Mouse (Mus musculus) telencephalon, adult 2 months (tissue): ENCODE measurements around the gene Ptar1.
"Not testable (repeated sequence)": the region's sequence is repeated elsewhere in the genome, so short reads cannot be mapped to it uniquely, and the experiment has no call there.

Experiments
- DNase-seq: peaks from one replicate; pipeline ENCODE4 v3.0.0-alpha.2; 2011; ENCODE audit warnings: low read depth, low spot score

Gene Ptar1

DNA sequence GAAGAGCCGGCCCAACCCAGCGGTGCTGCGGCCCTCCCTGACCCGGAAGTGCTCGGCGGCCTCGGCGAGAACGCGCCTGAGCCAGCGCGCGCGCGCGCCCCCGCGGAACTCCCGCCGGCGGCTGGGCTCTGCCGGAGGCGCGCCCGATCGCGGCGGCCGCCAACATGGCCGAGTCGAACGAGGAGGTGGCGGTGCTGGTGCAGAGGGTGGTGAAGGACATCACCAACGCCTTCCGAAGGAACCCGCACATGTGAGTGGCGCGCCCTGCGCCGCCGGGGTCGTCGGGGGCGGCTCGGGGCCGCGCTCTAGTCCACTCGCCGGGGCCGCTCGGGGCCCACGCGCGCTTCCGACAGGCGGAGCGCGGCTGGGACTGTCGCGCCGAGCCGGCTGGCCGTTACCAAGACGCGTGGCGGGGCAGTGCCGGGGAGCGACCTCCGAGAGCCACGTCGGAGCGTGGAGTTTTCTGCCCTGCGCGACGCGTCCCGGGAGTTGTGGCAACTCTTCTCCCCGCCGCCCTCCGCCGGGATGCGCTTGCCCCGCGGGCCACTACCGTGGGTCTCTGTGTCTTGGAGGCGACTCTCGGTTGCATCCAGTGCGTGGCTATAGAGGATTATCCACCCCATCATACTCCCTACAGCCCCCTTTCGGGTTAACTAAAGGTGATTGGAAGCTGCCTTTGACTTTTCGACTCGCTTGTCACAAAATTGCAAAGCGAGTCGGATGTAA is at the start of gene Ptar1:
Gene Ptar1, plus strand, starts transcription at position 134 of the 726 bp plus-strand sequence.
- DNase-seq, result peak; percentile 56

DNA sequence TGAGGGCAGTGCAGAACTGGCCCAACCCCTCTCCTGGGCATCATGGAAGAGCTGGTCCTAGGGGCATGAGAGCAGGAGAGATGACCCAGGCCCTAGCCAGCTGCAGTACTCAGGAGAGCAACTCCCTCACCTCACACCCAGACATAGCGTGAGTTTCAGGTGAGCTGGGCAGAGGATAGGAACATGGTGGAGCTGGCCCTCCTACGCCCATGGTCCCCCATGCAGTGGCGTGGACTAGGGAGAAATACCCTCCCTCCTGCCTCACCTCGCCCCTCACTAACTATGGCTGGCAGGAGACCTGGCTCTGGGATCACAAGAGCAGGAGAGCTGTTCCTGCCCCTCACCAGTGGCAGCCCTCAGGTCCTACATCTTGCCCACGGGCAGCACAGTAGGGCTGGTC is 43.4 kb upstream of the Ptar1 start:
- no peak for DNase-seq

DNA sequence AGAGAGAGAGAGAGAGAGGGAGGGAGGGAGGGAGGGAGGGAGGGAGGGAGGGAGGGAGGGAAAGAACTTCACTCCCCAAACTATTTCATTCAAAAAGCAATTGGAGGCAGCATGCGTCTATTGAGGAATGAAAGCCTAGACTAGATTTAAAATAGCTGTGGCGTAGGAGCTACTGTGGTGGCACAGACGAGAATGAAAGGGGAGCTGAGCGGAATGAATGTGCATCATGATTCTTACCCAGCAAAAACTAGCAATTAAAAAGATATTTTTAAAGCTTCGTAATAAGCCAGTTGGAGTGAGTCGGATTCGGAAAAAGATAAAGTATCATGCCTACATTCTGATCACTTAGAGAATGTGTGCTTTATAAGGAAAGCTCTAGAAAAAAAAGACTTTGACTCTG is 41.9 kb upstream of the Ptar1 start:
- DNase-seq, result peak; percentile 86

DNA sequence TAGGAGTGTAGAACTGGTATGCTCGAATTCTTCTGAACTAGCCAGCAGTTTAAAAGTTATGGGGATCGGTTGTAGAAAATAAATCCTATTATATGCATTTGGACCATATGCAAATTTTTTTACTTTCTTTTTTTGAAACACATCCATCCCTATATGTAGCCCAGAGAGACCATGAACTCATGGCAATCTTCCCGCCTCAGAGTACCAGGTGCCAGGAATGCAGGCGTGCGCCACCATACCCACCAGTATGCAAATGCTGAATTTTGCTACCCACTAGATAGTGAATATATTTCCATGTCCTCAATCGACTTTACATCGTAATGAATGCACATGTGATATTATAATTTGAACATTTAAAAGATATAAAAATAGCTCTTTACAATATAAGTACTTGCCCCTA is 39.9 kb upstream of the Ptar1 start:
- peak; percentile 39 for DNase-seq

DNA sequence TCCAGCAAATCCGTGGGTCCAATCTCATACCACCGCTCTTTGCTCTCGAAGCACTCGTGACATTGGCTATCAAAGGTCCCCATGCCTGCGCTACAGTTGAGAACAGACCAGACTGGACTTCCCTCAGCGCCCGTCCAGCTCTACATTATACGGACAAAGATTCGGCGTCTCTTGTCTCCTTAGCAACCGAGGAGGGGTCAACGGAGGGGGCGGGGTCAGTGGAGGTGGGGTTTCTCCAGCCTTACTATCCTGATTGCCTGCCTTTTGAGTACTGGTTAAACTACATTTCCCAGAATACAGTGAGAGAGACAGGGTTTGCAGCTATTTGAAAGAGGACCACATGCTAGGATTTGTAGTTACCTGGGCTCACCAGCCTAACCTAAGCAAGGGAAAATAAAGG is 34.6 kb upstream of the Ptar1 start, which contains the start of gene 1700028P14Rik:
Gene 1700028P14Rik, minus strand, starts transcription at position 169 of the 400 bp plus-strand sequence.
- no peak for DNase-seq

DNA sequence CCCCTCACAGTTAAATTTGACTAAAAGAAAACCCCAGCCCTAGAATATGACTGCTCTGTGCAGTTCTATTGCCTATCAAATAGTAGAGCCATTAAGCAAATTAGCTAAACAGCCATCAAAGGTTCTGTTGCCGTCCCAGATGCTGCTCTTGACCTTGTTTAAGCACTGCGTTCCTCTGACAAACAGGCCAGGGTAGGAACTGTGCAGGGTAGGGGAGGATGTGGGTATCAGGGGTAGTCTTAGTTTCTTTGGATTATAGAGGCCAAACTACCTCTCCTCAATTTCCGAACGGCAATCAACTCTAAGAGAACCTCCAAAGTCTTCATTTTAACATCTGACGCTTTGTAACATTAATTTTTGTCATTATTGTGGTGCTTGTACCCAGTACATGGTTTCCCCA is 34.1 kb upstream of the Ptar1 start:
- no peak for DNase-seq

DNA sequence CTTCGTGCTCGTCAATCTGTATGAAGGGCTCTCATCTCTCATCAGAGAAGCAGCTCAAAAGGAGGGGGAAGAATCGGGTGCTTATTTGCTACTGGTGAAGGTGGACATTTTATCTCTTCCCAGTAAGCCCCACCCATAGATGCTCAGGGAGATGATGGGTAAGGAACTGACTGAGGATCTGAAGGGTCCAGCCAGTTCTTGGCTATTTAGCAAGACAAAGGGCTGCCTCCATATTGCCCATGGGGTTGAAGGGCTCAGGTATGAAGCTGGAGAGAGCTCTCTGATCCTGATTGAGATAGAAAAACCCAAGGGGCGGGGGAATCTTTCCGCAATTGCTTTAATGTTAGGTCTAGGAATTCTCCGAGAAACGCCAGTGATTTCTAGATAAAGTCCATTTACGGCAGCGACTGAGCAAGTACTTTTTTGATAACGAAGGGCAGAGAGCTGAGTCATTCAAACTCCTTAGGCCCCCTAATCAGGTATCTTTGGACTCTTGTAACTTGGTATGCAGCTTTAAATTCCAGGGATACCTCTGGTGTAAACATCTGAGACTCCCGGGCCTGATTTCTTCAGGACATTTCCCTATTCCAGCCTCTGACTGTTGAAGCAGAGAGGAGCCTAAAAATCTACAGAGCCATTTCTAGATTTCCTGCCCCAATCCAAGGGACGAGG is 29.8 kb upstream of the Ptar1 start:
- DNase-seq, result no peak

DNA sequence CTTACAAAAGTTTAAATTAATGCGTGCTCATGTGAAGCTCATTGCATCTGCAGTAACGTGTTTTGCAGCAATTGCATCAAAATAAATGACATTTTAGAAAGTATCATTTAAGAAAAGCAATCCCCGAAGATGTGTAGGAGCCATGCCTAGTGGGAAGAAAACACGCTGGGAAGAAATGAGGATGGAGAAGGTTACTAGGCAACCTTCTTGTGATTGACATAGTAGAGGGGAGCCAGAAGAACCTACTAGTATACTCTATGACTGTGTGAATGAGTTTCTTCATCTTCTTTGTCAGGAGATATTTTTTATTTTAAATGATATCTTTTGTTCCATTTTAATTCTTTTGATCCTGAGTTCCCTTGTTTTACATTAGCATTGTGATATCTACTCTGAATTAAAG is 28.9 kb upstream of the Ptar1 start:
- no peak for DNase-seq

DNA sequence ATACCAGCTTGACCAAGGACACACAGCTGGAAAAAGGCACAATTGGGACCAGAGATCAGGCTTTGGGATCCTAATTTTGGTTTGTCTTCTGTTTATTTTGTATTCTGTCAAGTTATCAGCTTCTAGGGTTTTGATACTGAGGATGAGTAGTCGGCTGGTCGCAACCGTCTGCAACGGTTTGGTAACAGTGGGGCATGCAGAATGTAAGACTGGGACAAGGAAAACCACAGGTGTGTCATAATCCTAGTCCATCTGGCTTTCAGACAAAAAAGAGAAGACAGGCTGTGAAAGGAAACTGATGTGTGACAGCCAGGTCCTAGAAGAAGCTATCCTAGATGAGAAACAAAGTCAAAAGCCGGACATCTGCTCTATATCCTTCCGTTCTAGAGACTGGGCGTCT is 23.1 kb upstream of the Ptar1 start:
- no peak for DNase-seq

DNA sequence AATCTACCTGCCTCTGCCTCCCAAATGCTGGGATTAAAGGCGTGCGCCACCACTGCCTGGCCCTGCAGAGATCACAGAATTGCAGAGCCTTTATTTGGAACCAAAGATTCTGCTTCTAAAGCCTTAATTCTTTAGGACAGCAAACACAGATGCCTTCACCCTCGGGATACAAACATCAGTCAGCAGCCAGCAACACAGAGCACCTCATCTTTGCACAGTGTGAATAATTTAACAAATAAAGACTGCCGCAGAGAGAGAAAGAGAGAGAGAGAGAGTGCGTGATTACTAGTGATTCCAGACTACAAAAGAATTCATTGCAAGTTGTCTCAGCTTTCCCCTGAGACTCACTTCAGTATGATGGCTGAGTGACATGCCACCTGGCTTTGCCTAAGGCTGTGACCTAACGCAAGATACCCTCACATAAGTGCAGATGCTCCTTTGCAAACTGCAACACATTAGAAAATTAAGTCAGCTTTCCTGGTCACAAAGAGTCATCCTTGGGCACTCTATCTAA is 19.0 kb upstream of the Ptar1 start:
- DNase-seq, result no peak

DNA sequence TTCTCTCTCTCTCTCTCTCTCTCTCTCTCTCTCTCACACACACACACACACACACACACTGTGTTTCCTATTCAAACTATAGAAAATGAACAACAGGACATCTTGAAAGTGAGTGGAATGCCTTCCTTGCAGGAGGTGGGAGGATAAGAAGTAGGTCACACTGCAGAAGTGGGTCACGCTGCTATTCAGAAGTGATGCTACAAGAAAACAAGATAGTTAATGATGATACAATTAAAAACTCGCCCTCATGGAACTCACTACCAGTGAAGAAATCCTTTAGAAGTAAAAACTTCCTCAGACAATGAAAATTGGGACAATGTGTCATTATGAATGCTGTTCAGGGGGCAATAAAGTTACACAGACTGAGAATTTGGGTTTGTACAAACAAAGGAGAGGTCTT is 14.2 kb upstream of the Ptar1 start:
- no peak for DNase-seq

DNA sequence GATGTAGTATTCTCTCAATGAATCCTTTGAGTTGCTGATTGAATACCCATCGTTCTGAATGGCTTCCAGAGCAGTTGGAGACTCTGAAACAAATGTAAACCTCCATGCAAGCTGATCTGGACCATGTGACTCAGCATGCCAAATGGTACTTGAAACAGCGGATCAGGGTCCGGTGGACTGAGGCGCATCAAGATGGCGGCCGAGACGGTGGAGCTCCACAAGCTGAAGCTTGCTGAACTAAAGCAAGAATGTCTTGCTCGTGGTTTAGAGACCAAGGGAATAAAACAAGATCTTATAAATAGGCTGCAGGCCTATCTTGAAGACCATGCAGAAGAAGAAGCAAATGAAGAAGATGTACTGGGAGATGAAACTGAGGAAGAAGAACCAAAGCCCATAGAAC is 11.6 kb upstream of the Ptar1 start:
- not testable (repeated sequence) for DNase-seq

DNA sequence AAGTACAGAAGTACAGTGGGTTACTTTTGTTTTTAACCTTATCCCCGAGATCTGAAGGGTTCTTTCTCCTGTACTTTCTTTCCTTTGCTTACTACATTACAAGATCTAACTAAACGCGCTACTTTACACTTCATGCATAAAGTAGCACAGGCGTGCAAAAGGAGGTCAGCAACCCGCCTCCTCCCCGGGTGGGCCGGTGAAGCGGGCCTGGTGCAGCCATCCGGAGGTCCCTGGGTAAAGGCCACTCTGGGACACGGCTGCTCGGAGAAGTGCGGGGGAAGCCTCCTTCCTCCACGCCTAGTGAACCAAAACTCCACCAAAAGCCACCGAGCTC is 300 bp upstream of the Ptar1 start:
- no peak for DNase-seq

DNA sequence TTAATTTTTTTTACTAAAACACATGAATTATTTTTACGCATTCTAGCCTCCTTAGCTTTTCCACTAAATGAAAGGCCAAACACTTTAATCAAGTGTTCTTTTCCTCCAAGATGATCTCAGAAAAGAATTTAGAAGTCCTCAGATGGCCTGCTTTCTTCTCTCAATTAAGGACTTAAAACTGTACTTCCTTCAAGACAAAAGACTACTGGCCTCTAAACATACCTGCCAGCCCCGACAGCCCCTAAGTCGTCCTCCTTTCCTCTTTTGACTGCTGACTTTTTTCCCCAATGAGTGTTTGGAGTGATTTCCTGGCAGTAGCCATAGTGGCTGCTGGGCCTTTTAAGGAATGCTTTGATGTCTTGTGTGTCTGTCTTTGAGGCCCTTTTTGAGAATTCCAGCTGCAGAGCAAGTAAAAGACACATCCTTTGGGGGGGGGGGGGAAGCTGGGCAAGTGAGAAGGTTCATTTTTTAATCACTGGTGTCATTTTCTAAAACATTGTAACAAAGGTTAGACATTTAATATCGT is 1.3 kb downstream of the Ptar1 start:
- DNase-seq, result no peak

DNA sequence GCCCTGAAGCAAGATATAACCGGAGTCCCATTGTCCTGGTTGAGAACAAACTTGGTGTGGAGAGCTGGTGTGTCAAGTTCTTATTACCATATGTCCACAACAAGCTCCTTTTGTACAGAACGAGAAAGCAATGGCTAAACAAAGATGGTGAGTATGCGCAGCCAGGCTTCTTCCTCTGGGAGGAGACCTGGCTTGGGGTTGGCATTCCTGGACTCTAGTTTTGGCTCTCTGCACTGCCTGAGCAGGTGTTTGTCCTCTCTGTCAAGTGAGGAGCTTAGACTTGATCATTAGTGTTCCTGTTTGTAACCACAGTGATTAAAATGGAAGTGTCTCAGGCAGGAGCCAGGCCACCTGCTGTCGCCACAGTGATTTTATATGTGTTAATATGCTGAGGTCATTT is 7.1 kb downstream of the Ptar1 start:
- DNase-seq, result no peak

DNA sequence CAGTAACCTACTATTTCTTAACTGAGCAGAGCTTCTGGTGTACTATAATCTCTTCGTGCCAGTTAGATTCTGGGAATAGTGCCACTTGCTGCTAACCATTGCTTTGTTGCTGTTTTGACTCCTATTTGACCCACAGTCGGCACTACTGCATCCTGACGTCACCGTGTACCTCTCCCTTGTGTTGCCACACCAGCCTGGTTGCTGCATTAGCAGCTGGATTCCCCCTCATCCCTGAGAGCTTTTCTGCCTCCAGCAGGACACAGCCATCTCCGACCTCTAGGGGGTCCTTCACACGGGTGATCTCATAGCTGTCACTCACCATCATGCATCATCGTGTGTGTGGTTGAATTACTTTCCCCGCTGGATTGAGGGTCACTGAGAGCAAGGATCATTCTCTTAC is 10.6 kb downstream of the Ptar1 start:
- DNase-seq, result no peak

DNA sequence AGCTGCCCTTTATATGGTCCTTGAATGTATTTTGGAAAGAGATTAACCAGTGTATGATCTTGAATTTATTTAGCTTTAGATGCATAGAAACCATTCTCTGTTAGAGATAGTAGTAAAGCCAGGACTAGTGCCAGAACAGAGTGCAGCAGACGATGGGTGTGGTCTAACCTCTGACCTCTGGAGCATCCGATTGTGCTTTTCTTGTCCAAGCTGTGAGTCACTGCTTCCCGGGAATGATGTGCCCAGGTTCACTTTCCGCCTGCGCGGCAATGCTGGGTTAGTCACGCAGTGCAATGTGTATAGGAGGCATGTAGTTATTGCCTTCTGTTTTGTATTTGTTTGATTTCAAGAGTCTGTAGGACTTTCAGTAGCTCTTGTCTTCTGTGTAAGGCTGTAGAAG is 11.1 kb downstream of the Ptar1 start:
- no peak for DNase-seq

DNA sequence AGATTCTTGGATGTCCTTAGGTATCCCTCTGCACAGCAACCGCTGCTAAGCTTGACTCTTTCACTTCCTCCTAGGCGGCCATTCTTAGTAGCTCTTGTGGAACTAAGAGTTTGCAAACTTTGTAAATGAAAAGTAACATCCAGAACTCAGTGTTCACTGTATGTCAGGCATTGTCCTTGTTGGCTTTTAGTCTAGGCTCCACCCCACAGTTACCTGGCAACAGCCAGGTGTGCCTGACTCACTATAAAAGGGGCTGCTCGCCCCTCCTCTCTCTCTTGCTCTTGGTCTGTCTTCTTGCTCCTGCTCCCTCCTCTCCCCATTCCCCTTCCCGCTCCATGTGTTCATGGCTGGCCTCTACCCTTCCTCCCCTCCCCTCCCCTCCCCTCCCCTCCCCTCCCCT is 11.9 kb downstream of the Ptar1 start:
- DNase-seq, result no peak

DNA sequence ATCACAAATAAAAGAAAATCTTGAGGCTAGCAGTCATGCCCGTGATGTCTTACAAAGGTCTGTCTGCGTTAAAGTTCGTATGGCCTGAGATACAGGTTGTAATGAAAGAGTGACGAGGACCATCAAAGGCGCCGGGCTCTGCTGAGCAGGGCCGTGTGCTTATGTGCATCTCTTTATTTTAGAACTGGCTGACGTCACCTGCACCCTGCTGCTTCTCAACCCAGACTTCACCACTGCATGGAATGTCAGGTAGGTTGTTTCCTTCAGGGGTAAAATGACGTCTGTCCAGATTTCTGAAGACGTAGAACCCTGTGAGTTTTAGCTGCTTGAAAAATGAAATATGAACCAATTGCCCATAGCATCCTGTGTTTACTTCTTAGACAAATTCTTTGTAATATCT is 15.7 kb downstream of the Ptar1 start:
- DNase-seq, result no peak

DNA sequence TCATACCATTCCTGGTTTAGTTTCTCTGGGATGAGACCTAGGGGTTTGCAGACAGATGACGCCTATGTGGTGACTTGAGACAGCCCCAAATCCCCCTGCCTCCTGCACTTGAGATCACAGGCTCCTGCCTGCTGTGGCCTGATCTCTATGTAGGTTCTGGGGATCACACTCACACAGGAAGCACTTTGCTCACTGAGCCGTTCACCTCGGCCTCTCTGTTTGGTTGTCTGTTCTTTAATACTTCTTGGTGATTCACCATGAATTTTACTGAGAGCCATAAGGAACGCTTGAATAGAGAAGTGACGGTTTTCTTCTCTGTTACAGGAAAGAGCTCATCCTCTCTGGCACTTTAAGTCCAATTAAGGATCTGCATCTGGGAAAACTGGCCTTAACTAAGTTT is 18.2 kb downstream of the Ptar1 start:
- DNase-seq, result no peak

DNA sequence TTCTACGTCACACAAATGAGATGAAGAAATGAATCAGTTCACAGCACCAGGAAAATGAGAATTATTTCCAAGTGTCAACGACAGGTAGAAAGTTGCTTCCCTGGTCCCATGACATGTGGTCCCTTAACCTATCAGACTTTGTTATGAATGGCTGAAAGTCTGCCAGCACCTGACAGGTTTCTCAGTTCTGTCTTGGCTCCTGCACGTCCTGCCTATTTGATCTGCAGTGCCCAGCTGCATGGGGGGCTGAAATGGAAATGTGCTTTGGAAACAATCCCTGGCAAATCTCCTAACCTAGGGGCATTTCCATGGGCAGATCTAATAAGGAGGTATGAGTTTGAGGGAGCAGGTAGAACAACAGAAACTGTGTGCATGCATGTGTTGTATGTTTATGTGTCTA is 59.3 kb downstream of the Ptar1 start:
- no peak for DNase-seq

DNA sequence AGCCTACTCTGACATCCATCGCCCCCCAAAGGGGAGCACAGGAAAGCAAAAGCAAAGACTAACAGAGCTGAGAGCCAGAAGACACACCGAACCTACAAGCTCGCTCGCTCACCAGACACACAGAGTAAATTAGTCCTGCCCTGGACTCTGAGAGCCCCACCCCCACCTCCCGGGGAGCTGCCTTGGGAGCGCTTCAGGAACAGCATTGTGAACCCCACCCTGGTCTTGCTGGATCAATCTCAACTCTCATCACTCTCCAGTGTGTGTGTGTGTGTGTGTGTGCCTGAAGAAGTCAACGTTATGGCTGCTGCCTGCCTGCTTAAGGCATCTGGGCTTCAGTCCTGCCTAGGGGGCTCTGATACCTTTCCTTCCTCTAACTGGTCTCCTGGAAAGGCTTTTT is 69.8 kb downstream of the Ptar1 start:
- no peak for DNase-seq

DNA sequence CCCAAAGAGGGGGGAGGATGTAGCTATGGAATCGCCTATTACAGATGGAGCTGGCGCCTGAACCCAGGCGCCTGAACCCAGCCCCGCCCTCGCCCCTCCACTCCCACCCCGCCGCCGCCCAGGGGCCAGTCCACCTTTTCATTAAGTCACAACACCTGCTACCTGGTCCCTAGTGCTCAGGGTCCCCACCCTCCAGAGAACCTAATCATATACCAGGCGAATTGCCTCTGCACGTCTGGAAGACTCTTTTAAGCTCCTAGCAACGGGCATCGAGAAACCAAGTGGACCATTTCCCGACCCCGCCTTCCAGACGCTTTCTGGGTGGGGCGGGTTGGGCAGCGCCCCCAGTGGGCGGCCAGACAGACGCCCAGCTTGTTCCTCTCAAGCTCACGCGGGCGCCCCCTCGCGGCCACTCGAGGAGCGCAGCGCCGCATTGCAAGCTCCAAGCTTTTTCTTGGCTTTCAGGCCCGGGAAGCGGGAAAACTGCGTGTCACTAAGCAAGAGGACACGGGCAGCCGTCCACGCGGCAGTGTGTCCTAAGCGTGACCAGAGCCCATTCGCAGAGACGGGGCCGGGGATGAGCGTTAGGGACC is 70.8 kb downstream of the Ptar1 start:
- peak; percentile 89 for DNase-seq
